Mouse (Mus musculus) thymus, adult 2 months (tissue): ENCODE data around the gene Esrrb. TPM values are rescaled to one million over a fixed set of nuclear protein-coding genes. Genes with fewer than 3 reads are reported as not detected.

Source experiments
- DNase-seq: peaks from one replicate; pipeline ENCODE4 v3.0.0; 2021
- H3K27ac ChIP-seq: fragments of 200-500 bp; 2 replicates; pipeline ENCODE4 v1.5.1; 2012; ENCODE audit warnings: low read length, control low read depth; ENCODE audit not compliant: control insufficient read depth, insufficient read depth
- H3K27me3 ChIP-seq: fragments of 200-500 bp; 2 replicates; pipeline ENCODE4 v1.6.1; 2012; ENCODE audit warnings: mild to moderate bottlenecking, low read length, moderate library complexity, mixed read lengths; ENCODE audit not compliant: control insufficient read depth, insufficient read depth
- H3K36me3 ChIP-seq: fragments of 200-500 bp; 2 replicates; pipeline ENCODE4 v1.6.1; 2012; ENCODE audit warnings: mild to moderate bottlenecking, low read length, moderate library complexity; ENCODE audit not compliant: control insufficient read depth, insufficient read depth
- H3K4me1 ChIP-seq: fragments of 200-500 bp; replicated peaks from 2 replicates; pipeline ENCODE4 v1.6.1; 2012; ENCODE audit warnings: low read length; ENCODE audit not compliant: control insufficient read depth, insufficient read depth
- H3K4me3 ChIP-seq: fragments of 200-500 bp; 2 replicates; pipeline ENCODE4 v1.5.1; 2012; ENCODE audit warnings: mild to moderate bottlenecking, low read length, control low read depth, moderate library complexity; ENCODE audit not compliant: control insufficient read depth, insufficient read depth
- CTCF ChIP-seq: fragments of 200-500 bp; IDR thresholded peaks from 2 replicates; pipeline ENCODE4 v1.5.1; 2012; ENCODE audit warnings: mild to moderate bottlenecking, control low read depth, low read length, moderate library complexity, borderline replicate concordance; ENCODE audit not compliant: control insufficient read depth, poor library complexity, insufficient read depth; ENCODE audit errors: extremely low read depth
- POLR2A ChIP-seq: fragments of 200-500 bp; IDR thresholded peaks from 2 replicates; pipeline ENCODE4 v1.6.1; 2012; ENCODE audit warnings: mild to moderate bottlenecking, low read length, control low read depth, moderate library complexity; ENCODE audit not compliant: control insufficient read depth, poor library complexity, insufficient read depth; ENCODE audit errors: extremely low read depth
- WGBS: fragments of 180-500 bp; shearing (Covaris S2); methylation state at CpG from one replicate; pipeline ENCODE4 v1.1.7; 2018; 5-methylcytosine and 5-hydroxymethylcytosine counted together
- polyA plus RNA-seq: library from polyadenylated mRNA; depleted of rRNA; stranded (reverse); fragments of >200 nt; gene quantifications from 2 replicates; pipeline ENCODE4 v1.2.3, GENCODE M21; 2012

Esrrb gene
- polyA plus RNA-seq, 1 experiment = 0.55 TPM

DNA sequence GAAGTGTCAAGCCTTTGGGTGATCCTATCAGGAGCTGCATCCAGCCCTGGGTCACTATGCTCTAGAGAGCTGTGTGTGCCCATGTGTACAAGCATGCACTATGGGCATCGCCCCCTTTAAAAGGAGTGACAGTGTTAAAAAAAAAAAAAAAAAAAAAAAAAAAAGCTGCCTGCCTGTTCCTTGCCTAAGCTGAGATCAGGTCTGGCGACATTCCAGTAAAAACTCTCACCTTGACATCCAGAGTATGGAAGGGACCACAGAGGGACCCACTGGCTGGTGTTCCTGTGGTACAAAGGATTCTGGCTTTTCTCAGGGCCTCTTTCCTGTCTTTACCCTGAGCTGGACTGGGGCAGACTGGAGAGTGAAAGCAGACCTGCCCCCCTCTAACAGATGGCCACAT is 66.7 kb downstream of the Esrrb start:
- WGBS = 69% methylated on average over 2 of the region's 2 CpGs
- DNase-seq = no peak
- TF ChIP-seq CTCF = no peak
- no peak for TF ChIP-seq POLR2A

DNA sequence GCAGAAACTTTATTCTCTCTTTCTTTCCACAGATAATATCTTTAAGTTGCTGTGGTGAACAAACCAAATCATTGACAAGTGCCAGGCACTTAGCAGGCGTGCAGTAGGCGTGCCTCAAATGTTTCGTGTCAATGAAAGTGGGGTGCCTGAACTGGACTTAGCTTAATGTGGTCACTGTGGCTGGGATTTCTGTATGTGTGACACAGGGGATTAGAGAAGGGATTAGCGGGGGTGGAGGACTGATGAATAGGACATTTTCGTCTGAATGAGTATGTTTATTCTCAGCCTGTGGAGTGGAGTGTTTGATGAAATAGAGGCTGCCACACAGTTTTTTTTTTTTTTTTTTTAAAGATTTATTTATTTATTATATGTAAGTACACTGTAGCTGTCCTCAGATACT is 70.8 kb downstream of the Esrrb start:
- no peak for DNase-seq
- H3K4me3 ChIP-seq = no peak overlapping the region
- H3K27me3 ChIP-seq = no peaks in the 10 kb centered on the region
- no peak for TF ChIP-seq POLR2A
- no peak for TF ChIP-seq CTCF
- H3K36me3 ChIP-seq = no peaks in the 10 kb centered on the region
- H3K27ac ChIP-seq = no peak overlapping the region
- 90% methylated on average over 5 of the region's 5 CpGs for WGBS
- H3K4me1 ChIP-seq = no peaks in the 10 kb centered on the region

More for the DNA sequence above, 66.7 kb downstream of the Esrrb start:
- Histone ChIP-seq H3K36me3 (no peaks in the 10 kb centered on the region), H3K4me3 (no peak overlapping the region), H3K4me1 (no peaks in the 10 kb centered on the region), H3K27ac (no peak overlapping the region), H3K27me3 (peaks cover 7% of the 10 kb centered on the region; the same call in 1 of the 2 replicates)

DNA sequence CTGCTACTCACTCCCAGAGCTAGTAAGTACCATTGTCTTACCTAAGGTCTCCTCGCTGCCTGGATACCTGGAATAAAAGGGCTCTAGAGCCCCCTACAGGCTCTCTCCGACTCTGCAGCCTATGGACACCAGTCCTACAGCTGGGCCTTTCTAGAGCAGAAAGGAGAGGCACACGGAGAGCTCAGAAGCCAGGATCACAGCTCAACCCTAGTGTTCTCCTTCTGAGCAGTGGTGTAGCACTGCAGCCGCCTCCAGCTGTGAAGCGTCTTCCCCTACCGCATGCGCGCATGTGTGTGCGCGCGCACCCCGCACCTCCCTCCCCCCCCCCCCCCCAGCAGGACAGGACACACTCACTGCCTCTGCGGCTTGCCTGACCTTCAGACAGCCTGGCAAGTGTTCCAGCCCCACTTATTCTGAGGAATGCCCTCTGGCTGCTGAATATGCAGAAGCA is 72.5 kb downstream of the Esrrb start:
- DNase-seq = peak; percentile 34
- H3K27ac ChIP-seq = no peak overlapping the region
- no peak for TF ChIP-seq POLR2A
- TF ChIP-seq CTCF = no peak
- WGBS = 11% methylated on average over 13 of the region's 13 CpGs
- no peaks in the 10 kb centered on the region for H3K36me3 ChIP-seq
- H3K4me1 ChIP-seq = no peaks in the 10 kb centered on the region
- no peak overlapping the region for H3K4me3 ChIP-seq
- no peaks in the 10 kb centered on the region for H3K27me3 ChIP-seq

DNA sequence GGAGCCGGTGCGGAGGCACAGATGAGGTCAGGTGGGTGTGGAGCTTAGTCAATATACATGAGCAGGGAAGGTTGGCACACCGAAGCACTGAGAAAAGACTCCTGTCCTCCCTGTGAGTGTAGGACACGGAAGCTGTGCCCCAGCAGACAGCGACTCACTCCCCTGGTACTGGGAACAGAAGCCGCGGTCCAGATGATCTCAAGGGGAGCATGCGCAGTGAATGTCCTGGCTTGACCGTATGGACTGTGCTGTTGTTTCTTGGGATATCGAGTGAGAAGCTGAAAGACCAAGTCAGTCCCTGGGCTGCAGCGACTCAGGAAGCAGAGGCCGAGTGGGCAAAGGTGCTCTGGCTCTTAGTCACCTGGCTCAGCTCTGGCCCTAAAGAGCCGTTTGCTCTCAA is 74.7 kb downstream of the Esrrb start:
- Histone ChIP-seq H3K4me1 (no peaks in the 10 kb centered on the region), H3K36me3 (no peaks in the 10 kb centered on the region), H3K27me3 (no peaks in the 10 kb centered on the region), H3K4me3 (no peak overlapping the region), H3K27ac (no peak overlapping the region)
- WGBS = 90% methylated on average over 13 of the region's 13 CpGs
- TF ChIP-seq POLR2A = no peak
- TF ChIP-seq CTCF = no peak
- DNase-seq = no peak

DNA sequence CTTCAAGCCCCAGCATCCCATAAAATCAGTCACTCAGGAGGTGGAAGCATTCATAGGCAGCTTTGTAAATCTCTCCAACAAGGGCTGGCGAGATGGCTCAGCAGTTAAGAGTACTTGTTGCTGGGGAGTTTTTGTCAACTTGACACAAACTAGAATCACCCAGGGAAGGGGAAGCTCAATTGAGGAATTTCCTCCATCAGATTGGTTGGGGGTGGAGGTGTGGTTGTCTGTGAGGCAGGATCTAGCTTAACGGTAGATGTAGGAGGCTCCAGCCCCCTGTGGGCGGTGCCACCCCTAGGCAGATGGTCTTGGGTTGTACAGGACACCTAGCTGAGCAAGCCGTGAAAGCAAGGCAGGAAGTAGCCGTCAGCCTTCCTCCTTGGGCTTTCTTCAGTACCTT is 89.9 kb downstream of the Esrrb start:
- TF ChIP-seq CTCF (no peak), POLR2A (no peak)
- H3K27me3 ChIP-seq = no peaks in the 10 kb centered on the region

DNA sequence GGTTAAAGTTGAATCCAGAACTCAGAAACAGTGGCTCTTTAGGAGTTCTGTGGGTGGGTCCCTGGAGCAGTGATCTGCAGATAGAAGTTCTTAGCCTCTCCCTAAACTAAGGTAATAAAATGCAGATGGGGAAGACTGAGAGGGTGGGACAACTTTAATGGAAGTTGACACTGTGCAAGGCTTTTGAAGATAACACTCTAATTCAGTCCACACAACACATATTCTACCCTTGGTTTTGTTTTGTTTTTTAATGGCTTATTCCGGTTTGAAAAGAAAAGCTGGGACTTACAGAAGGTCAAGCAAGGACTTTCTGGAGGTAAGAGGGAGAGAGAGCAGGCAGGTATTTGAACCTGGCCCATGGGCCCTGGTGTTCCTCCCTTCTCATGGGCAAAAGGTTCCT is 94.1 kb downstream of the Esrrb start:
- TF ChIP-seq POLR2A (no peak), CTCF (no peak)
- no peak overlapping the region for H3K4me3 ChIP-seq
- 73% methylated on average over 1 of the region's 1 CpGs for WGBS
- H3K36me3 ChIP-seq = no peaks in the 10 kb centered on the region
- no peaks in the 10 kb centered on the region for H3K4me1 ChIP-seq
- no peak overlapping the region for H3K27ac ChIP-seq
- no peak for DNase-seq
- no peaks in the 10 kb centered on the region for H3K27me3 ChIP-seq

More for the DNA sequence above, 89.9 kb downstream of the Esrrb start:
- H3K4me1 ChIP-seq = no peaks in the 10 kb centered on the region
- no peak overlapping the region for H3K27ac ChIP-seq
- H3K4me3 ChIP-seq = no peak overlapping the region
- H3K36me3 ChIP-seq = no peaks in the 10 kb centered on the region
- 71% methylated on average over 5 of the region's 5 CpGs for WGBS
- DNase-seq = no peak
